Mouse (Mus musculus) kidney, adult 2 months (tissue): ENCODE results near the gene Gm10638. TPM values are rescaled to one million over a fixed set of nuclear protein-coding genes. Genes with fewer than 3 reads are reported as not detected.
A peak's percentile ranks its signal among the peaks of the same experiment; 100 is the strongest.

ENCODE experiments used
- DNase-seq: peaks from one replicate; pipeline ENCODE4 v3.0.0; 2021
- H3K27ac ChIP-seq: fragments of 200-500 bp; 2 replicates; pipeline ENCODE4 v1.5.1; 2012; ENCODE audit warnings: low read depth, low read length, control low read depth, inconsistent platforms; ENCODE audit not compliant: insufficient read depth
- H3K27me3 ChIP-seq: fragments of 200-500 bp; replicated peaks from 2 replicates; pipeline ENCODE4 v1.6.1; 2012; ENCODE audit warnings: mild to moderate bottlenecking, moderate library complexity, low read length, inconsistent platforms; ENCODE audit not compliant: control insufficient read depth, insufficient read depth
- H3K36me3 ChIP-seq: fragments of 200-500 bp; 2 replicates; pipeline ENCODE4 v1.6.1; 2012; ENCODE audit warnings: mild to moderate bottlenecking, moderate library complexity, low read length, inconsistent platforms; ENCODE audit not compliant: control insufficient read depth, insufficient read depth
- H3K4me1 ChIP-seq: fragments of 200-500 bp; 2 replicates; pipeline ENCODE4 v1.6.1; 2011; ENCODE audit warnings: low read length; ENCODE audit not compliant: control insufficient read depth, insufficient read depth
- H3K4me3 ChIP-seq: fragments of 200-500 bp; 2 replicates; pipeline ENCODE4 v1.5.1; 2011; ENCODE audit warnings: mild to moderate bottlenecking, low read depth, low read length, control low read depth; ENCODE audit not compliant: insufficient read depth
- CTCF ChIP-seq: fragments of 200-500 bp; conservative IDR thresholded peaks from 2 replicates; pipeline ENCODE4 v1.5.1; 2011; ENCODE audit warnings: low read depth, mild to moderate bottlenecking, control low read depth, low read length, moderate library complexity, mixed read lengths; ENCODE audit not compliant: insufficient read depth, insufficient read length
- POLR2A ChIP-seq: fragments of 200-500 bp; IDR thresholded peaks from one replicate; pipeline ENCODE4 v1.6.1; 2011; ENCODE audit warnings: low read depth, low read length, control low read depth
- WGBS: fragments of 180-500 bp; shearing (Covaris S2); methylation state at CpG from one replicate; pipeline ENCODE4 v1.1.7; 2018; 5-methylcytosine and 5-hydroxymethylcytosine counted together
- polyA plus RNA-seq: library from polyadenylated mRNA; depleted of rRNA; stranded (reverse); fragments of >200 nt; gene quantifications from 2 replicates; pipeline ENCODE4 v1.2.3, GENCODE M21; 2012

Gene Gm10638
- polyA plus RNA-seq, 1 experiment, result 1.5 TPM

DNA sequence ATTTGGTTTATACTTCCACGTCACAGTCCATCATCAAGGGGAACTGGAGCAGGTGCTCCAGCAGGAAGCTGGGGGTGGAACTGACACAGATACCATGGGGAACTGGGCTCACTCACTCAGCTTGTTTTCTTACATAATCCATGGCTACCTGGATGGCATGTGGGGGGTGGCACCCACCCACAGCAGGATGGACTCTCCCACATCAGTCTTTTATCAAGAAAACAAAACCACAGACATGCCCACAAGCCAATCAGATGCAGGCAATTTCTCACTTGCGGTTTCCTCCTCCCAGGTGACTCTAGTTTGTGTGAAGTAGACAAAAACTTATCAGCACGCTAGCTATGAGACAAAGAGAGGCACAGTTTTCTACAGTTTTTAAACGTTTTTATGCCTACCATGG, 37.6 kb upstream of the Gm10638 start:
- Histone ChIP-seq H3K4me3 (no peak overlapping the region), H3K4me1 (no peaks in the 10 kb centered on the region), H3K36me3 (peaks cover 3% of the 10 kb centered on the region; the same call in 1 of the 2 replicates), H3K27me3 (no peaks in the 10 kb centered on the region), H3K27ac (no peak overlapping the region)
- 74% methylated on average over 4 of the region's 4 CpGs for WGBS
- TF ChIP-seq CTCF, result no peak
- no peak for TF ChIP-seq POLR2A
- no peak for DNase-seq

- no peak overlapping the region for H3K27ac ChIP-seq
Measured at GRCm38 (mm10) chr8:86712594-86712993, 32.9 kb upstream of the Gm10638 start.

GRCm38 (mm10) chr8:86713407-86714188, 31.9 kb upstream of the Gm10638 start:
- TF ChIP-seq POLR2A (no peak), CTCF (no peak)
- WGBS, result 78% methylated on average over 14 of the region's 14 CpGs
- Histone ChIP-seq H3K4me1 (no peaks in the 10 kb centered on the region), H3K27ac (no peak overlapping the region), H3K36me3 (peaks cover 6% of the 10 kb centered on the region), H3K27me3 (no peaks in the 10 kb centered on the region), H3K4me3 (no peak overlapping the region)
- no peak for DNase-seq

More at GRCm38 (mm10) chr8:86712594-86712993, 32.9 kb upstream of the Gm10638 start:
- no peaks in the 10 kb centered on the region for H3K4me1 ChIP-seq
- no peak for DNase-seq
- no peak for TF ChIP-seq CTCF
- TF ChIP-seq POLR2A, result no peak
- WGBS, result 93% methylated on average over 3 of the region's 3 CpGs
- peaks cover 6% of the 10 kb centered on the region for H3K36me3 ChIP-seq
- no peak overlapping the region for H3K4me3 ChIP-seq
- H3K27me3 ChIP-seq, result no peaks in the 10 kb centered on the region

DNA sequence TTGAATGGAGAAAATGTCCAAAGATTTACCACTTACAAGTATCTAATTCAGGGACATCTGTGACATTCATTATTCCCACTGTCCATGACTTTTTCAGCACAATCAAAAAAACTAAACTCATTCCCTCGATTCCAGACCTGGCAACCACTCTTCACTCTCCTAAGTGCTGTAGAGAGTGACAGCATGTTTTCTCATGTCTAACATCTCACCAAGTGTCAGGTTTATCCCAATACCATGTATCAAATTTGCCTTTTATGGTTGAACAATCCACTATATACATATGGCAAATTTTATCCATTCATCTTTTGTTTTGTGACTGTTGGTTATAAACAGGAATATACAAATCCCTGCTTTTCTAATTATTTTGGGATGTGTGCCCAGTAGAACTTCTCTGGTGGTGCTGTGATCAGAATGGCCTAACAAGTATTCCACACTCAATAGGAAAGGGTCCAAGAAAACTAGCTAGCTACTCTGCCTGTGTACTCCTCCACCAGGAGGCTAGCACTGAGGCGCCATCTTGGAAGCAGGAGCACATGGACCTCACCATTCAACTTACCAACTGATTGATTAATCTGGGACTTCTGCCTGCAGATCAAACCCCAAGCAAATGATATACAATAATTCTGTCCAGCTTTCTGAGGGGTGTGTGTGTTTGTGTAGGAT, 27.0 kb upstream of the Gm10638 start:
- Histone ChIP-seq H3K4me3 (no peak overlapping the region), H3K27ac (no peak overlapping the region), H3K4me1 (no peaks in the 10 kb centered on the region), H3K36me3 (peaks cover 2% of the 10 kb centered on the region), H3K27me3 (no peaks in the 10 kb centered on the region)
- WGBS, result 84% methylated on average over 2 of the region's 2 CpGs
- no peak for DNase-seq
- no peak for TF ChIP-seq POLR2A

DNA sequence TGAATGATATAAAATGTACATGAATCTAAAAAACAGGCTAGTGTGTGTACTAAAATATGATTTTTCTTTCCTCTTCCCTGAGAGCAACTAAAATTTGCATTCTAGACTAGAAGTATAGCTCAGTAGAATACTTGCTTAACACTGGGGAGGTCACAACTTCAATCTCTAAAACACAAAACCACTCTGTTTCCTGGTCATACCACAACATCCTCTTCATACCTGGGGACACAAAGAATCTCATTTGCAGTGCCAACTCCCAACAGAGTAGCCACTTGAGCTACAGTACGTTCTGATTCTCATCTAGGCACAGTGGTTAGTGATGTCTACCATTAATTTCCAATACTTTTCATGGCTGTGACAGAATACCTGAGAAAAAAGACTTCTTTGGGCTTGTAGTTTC, 26.1 kb upstream of the Gm10638 start:
- DNase-seq, result no peak
- no peak for TF ChIP-seq POLR2A
- Histone ChIP-seq H3K36me3 (no peaks in the 10 kb centered on the region; the same call in 1 of the 2 replicates), H3K4me1 (no peaks in the 10 kb centered on the region), H3K27ac (no peak overlapping the region), H3K4me3 (no peak overlapping the region), H3K27me3 (no peaks in the 10 kb centered on the region)
- WGBS, result 71% methylated on average over 1 of the region's 1 CpGs

GRCm38 (mm10) chr8:86720756-86721459, 24.6 kb upstream of the Gm10638 start:
- no peak overlapping the region for H3K27ac ChIP-seq
- TF ChIP-seq CTCF, result peak; percentile 28; the same call in 1 of the 2 replicates
- no peak for TF ChIP-seq POLR2A
- 87% methylated on average over 6 of the region's 6 CpGs for WGBS

GRCm38 (mm10) chr8:86721490-86721889, 24.0 kb upstream of the Gm10638 start:
- TF ChIP-seq POLR2A, result no peak
- no peak for TF ChIP-seq CTCF

More at GRCm38 (mm10) chr8:86720756-86721459, 24.6 kb upstream of the Gm10638 start:
- H3K36me3 ChIP-seq, result no peaks in the 10 kb centered on the region; the same call in 1 of the 2 replicates
- no peaks in the 10 kb centered on the region for H3K27me3 ChIP-seq
- peak; percentile 24 for DNase-seq
- H3K4me1 ChIP-seq, result 0 out of 2 replicates have a peak, but pooled peaks cover under 1% of the 10 kb centered on the region
- no peak overlapping the region for H3K4me3 ChIP-seq

More at GRCm38 (mm10) chr8:86721490-86721889, 24.0 kb upstream of the Gm10638 start:
- Histone ChIP-seq H3K36me3 (no peaks in the 10 kb centered on the region; the same call in 1 of the 2 replicates), H3K27me3 (no peaks in the 10 kb centered on the region), H3K4me1 (0 out of 2 replicates have a peak, but pooled peaks cover 5% of the 10 kb centered on the region), H3K4me3 (no peak overlapping the region), H3K27ac (no peak overlapping the region)
- DNase-seq, result no peak
- 80% methylated on average over 2 of the region's 2 CpGs for WGBS
